In the genomic region with DNA sequence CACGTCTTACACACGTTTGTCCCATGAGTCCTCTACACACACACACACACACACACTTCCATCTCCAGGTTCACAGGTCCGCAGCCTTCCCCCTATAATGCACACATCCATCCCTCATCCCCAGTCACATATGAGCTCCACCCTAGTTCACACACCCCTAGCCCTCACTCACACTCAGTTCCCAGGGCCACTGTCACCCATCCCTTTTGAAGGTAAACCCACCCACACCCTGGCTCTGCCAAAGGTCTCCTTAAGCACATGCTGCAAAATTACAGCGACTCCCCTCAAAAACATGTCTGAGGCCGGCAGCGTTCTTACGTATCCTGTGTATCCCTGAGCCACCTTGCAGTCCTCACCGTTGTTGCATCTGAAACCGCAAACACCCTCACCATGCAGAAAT, we compare ENCODE assay signal across 9 mouse cellular contexts. TPM values are rescaled to one million over a fixed set of nuclear protein-coding genes. Genes with fewer than 3 reads are reported as not detected.
DNase-seq lines count a peak whose midpoint lies in the region; ATAC-seq and TF ChIP-seq lines count a peak whose summit lies in the region.
"Had no signal": no experiment of that assay in that cellular context is flagged by ENCODE, and none has a peak within 500 bp of the region (broad histone marks: within the 10 kb centered on the region; RNA-seq: fewer than 3 reads in every experiment).

No protein-coding gene starts in this region.

- peaks cover 32% of the 10 kb centered on the region for H3K4me1 ChIP-seq in G1E (ENCODE audit: insufficient read depth, low read depth, low read length)
- H3K4me1 ChIP-seq in hindbrain, embryonic 15.5 days (replicated peaks) = peaks cover 14% of the 10 kb centered on the region
- H3K4me1 ChIP-seq in midbrain, embryonic 10.5 days = peaks cover 10% of the 10 kb centered on the region

- no peak for TF ChIP-seq CTCF in G1E (IDR thresholded peaks at IDR 0.05; ENCODE audit: low read depth, low read length)
- no peak for TF ChIP-seq CTCF in gastrocnemius, adult 2 months (IDR thresholded peaks at IDR 0.05)

- peak; percentile 84 for DNase-seq in heart, adult 11 months
- no peak for DNase-seq in heart, adult 18-20 months
- no peak for DNase-seq in G1E (ENCODE audit: low spot score)
- no peak for DNase-seq in midbrain, embryonic 10.5 days (ENCODE audit: low spot score)
- DNase-seq in right cerebral cortex, postnatal 25 days = no peak
- no peak for DNase-seq in kidney, adult 9 months
- DNase-seq in gastrocnemius, adult 2 months = no peak
- DNase-seq: heart, postnatal 4 days had no signal

- intact Hi-C loops in gastrocnemius, adult 2 months (cut with DNase I) = no loop called here

- WGBS in hindbrain, embryonic 15.5 days = 25% methylated on average over 9 of the region's 9 CpGs
- WGBS in midbrain, embryonic 10.5 days = 28% methylated on average over 9 of the region's 9 CpGs

- H3K9me3 ChIP-seq in G1E (replicated peaks) = no peaks in the 10 kb centered on the region
- no peaks in the 10 kb centered on the region for H3K9me3 ChIP-seq in hindbrain, embryonic 15.5 days
- H3K9me3 ChIP-seq in midbrain, embryonic 10.5 days (replicated peaks) = no peaks in the 10 kb centered on the region

- peak overlapping the region; percentile 76 for H3K4me2 ChIP-seq in hindbrain, embryonic 15.5 days

- H3K27me3 ChIP-seq in G1E (ENCODE audit: insufficient read depth, low read length) = peaks cover 9% of the 10 kb centered on the region; the same call in 1 of the 2 replicates
- peaks cover 18% of the 10 kb centered on the region for H3K27me3 ChIP-seq in hindbrain, embryonic 15.5 days
- peaks cover 55% of the 10 kb centered on the region for H3K27me3 ChIP-seq in midbrain, embryonic 10.5 days (ENCODE audit: low read depth, poor library complexity, severe bottlenecking)

- peak overlapping the region; percentile 68; the same call in 1 of the 2 replicates for H3K4me3 ChIP-seq in G1E (ENCODE audit: low read depth, low read length)
- H3K4me3 ChIP-seq in hindbrain, embryonic 15.5 days = peak overlapping the region; percentile 54
- peak overlapping the region; percentile 46 for H3K4me3 ChIP-seq in midbrain, embryonic 10.5 days
- no peak overlapping the region for H3K4me3 ChIP-seq in gastrocnemius, adult 2 months

- peak overlapping the region; percentile 61 for H3K9ac ChIP-seq in hindbrain, embryonic 15.5 days

- H3K27ac ChIP-seq in hindbrain, embryonic 15.5 days (replicated peaks) = no peak overlapping the region
- no peak overlapping the region for H3K27ac ChIP-seq in midbrain, embryonic 10.5 days (replicated peaks)
- no peak overlapping the region for H3K27ac ChIP-seq in gastrocnemius, adult 2 months

- peaks cover 34% of the 10 kb centered on the region for H3K36me3 ChIP-seq in G1E (replicated peaks)
- no peaks in the 10 kb centered on the region; the same call in 1 of the 2 replicates for H3K36me3 ChIP-seq in hindbrain, embryonic 15.5 days
- H3K36me3 ChIP-seq in midbrain, embryonic 10.5 days = peaks cover under 1% of the 10 kb centered on the region

- no peak for ATAC-seq in G1E (ENCODE audit: extremely low read depth, insufficient number of reproducible peaks, low FRiP score, poor library complexity, severe bottlenecking)
- ATAC-seq in hindbrain, embryonic 15.5 days (ENCODE audit: low FRiP score, low read depth) = peak; percentile 5; the same call in 1 of the 2 replicates

RNA-seq across cellular contexts. Expression of a gene that starts 0.7 kb away (rescaled TPM):
- under 1 TPM in 1 of 2 experiments, not detected in 1; 0.22 TPM for total RNA-seq in heart, adult 18-20 months (2021)
- total RNA-seq in G1E (2014; fragmentation: Nextera tagmentation) (8.6 TPM in 1 of 2 replicates, not detected in the other), G1E (2017) (1.3 and 2.2 TPM in 2 replicates)
- 3.6 TPM in 2 replicates for polyA plus RNA-seq in G1E (2012)
- 65.6 and 72.7 TPM in 2 replicates for polyA plus RNA-seq in hindbrain, embryonic 15.5 days (2015; fragmentation: Nextera tagmentation; extraction: Ambion mirVana)
- 2.7 and 3.2 TPM in 2 replicates for polyA plus RNA-seq in midbrain, embryonic 10.5 days (2016; fragmentation: Nextera tagmentation; extraction: Ambion mirVana)
- total RNA-seq in gastrocnemius, adult 2 months (2021) = not detected

RNA-seq across cellular contexts. Expression of a gene that starts 6.3 kb away (rescaled TPM):
- total RNA-seq in heart, adult 18-20 months (2021) = 10 to 100 TPM; 10.2 TPM
- 21.1 and 26.3 TPM in 2 replicates for total RNA-seq in G1E (2014; fragmentation: Nextera tagmentation)
- 49.8 and 65.1 TPM in 2 replicates for total RNA-seq in G1E (2017)
- 119 and 131 TPM in 2 replicates for polyA plus RNA-seq in G1E (2012)
- 41.1 and 42.8 TPM in 2 replicates for polyA plus RNA-seq in hindbrain, embryonic 15.5 days (2015; fragmentation: Nextera tagmentation; extraction: Ambion mirVana)
- polyA plus RNA-seq in midbrain, embryonic 10.5 days (2016; fragmentation: Nextera tagmentation; extraction: Ambion mirVana) = 38.9 TPM in 2 replicates
- 1 to 10 TPM; 8.7 to 9.7 TPM for total RNA-seq in gastrocnemius, adult 2 months (2021)

RNA-seq across cellular contexts. Expression of a gene that starts 12.5 kb away (rescaled TPM):
- 10 to 100 TPM; 21.8 to 23.6 TPM for total RNA-seq in heart, adult 18-20 months (2021)
- total RNA-seq in G1E (2014; fragmentation: Nextera tagmentation) (390 and 397 TPM in 2 replicates), G1E (2017) (40.8 TPM in 2 replicates)
- 1,473 and 1,799 TPM in 2 replicates for polyA plus RNA-seq in G1E (2012)
- 0.84 and 0.87 TPM in 2 replicates for polyA plus RNA-seq in hindbrain, embryonic 15.5 days (2015; fragmentation: Nextera tagmentation; extraction: Ambion mirVana)
- 0.98 and 1.7 TPM in 2 replicates for polyA plus RNA-seq in midbrain, embryonic 10.5 days (2016; fragmentation: Nextera tagmentation; extraction: Ambion mirVana)
- total RNA-seq in gastrocnemius, adult 2 months (2021) = 1 to 10 TPM; 4.6 to 6.6 TPM

RNA-seq across cellular contexts. Expression of a gene that starts 15.3 kb away (rescaled TPM):
- total RNA-seq in heart, adult 18-20 months (2021) = 10 to 100 TPM; 17.2 to 17.5 TPM
- total RNA-seq in G1E (2014; fragmentation: Nextera tagmentation) (71.6 and 84.6 TPM in 2 replicates), G1E (2017) (51.4 and 55.4 TPM in 2 replicates)
- 367 and 471 TPM in 2 replicates for polyA plus RNA-seq in G1E (2012)
- 39.3 and 41.8 TPM in 2 replicates for polyA plus RNA-seq in hindbrain, embryonic 15.5 days (2015; fragmentation: Nextera tagmentation; extraction: Ambion mirVana)
- 65.0 and 81.4 TPM in 2 replicates for polyA plus RNA-seq in midbrain, embryonic 10.5 days (2016; fragmentation: Nextera tagmentation; extraction: Ambion mirVana)
- 10 to 100 TPM; 24.1 to 24.3 TPM for total RNA-seq in gastrocnemius, adult 2 months (2021)

RNA-seq across cellular contexts. Expression of a gene that starts 15.5 kb away (rescaled TPM):
- 100 to 1,000 TPM; 285 to 287 TPM for total RNA-seq in heart, adult 18-20 months (2021)
- total RNA-seq in G1E (2014; fragmentation: Nextera tagmentation) (6.0 and 7.8 TPM in 2 replicates), G1E (2017) (20.4 and 23.8 TPM in 2 replicates)
- 36.6 and 44.1 TPM in 2 replicates for polyA plus RNA-seq in G1E (2012)
- polyA plus RNA-seq in hindbrain, embryonic 15.5 days (2015; fragmentation: Nextera tagmentation; extraction: Ambion mirVana) = 43.6 and 44.9 TPM in 2 replicates
- polyA plus RNA-seq in midbrain, embryonic 10.5 days (2016; fragmentation: Nextera tagmentation; extraction: Ambion mirVana) = 45.2 and 48.2 TPM in 2 replicates
- total RNA-seq in gastrocnemius, adult 2 months (2021) = 100 to 1,000 TPM; 103 to 152 TPM
